Mouse (Mus musculus): ENCODE data around the gene Rap1b. TPM values are rescaled to one million over a fixed set of nuclear protein-coding genes. Genes with fewer than 3 reads are reported as not detected.
"Not testable (repeated sequence)": the region's sequence is repeated elsewhere in the genome, so short reads cannot be mapped to it uniquely, and the experiment has no call there.

Gene Rap1b
- total RNA-seq (2017) = 123 and 126 TPM in 2 replicates

DNA sequence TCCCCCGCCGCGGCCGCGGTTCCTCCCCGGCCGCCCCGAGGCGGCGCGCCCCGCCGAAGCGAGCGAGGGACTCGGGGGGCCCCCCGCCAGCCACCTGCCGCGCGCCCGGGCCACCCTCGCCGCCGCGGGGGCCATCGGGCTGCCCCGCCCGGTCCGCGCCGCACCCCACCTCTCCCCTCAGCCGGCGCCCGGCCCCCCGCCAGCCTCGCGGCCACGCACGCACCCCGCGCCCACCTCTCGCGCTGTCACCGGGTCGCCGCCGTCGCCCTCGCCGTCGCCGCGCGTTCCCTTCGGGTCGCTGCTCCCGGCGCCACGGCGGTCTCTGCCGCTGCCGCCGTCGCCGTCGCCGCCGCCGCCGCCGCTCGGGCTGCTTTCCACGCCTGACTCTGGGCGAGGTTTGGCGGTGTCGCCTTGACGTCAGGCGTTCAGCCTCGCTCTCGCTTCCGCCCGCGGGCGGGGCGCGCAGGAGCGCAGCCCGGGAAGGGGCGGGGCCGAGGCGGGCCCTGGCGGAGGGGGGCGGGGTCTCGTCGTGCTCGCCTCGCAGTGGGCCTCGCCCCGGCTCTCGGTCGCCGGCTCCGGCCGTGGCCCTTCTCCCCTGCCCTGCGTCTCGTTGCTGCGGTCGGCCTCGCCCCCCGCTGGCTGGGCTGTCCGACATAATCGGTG is at the start of gene Rap1b:
Gene Rap1b, minus strand, starts transcription at position 439 of the 663 bp plus-strand sequence.
- peak; percentile 59 to 84 for ATAC-seq (replicated peaks in 1 of 2; ENCODE audit: insufficient read depth in 1 of 2, low FRiP score in 2 of 2, low TSS enrichment in 1 of 2, low read depth in 1 of 2, poor library complexity in 2 of 2, severe bottlenecking in 2 of 2)

DNA sequence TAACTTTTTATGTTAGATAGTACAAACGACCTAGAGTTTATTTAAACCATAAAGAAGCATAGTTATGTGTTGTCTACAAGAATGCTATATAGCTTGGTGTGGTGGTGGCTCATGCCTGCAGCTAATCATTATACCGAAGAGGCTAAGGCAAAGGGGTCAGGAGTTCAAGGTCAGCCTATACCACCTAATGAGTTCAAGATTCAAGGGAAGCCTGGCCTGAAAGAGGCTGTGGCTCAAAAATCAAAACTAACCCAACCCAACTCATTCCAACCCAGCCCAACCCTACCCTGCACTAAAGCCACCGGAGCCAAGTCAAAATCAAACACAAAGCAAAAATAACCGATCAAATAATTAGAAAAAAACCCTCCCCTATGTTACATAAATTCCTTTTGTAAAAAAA is 49.4 kb upstream of the Rap1b start:
- no peak for ATAC-seq (replicated peaks in 1 of 2; ENCODE audit: insufficient read depth in 1 of 2, low FRiP score in 2 of 2, low TSS enrichment in 1 of 2, low read depth in 1 of 2, poor library complexity in 2 of 2, severe bottlenecking in 2 of 2)

DNA sequence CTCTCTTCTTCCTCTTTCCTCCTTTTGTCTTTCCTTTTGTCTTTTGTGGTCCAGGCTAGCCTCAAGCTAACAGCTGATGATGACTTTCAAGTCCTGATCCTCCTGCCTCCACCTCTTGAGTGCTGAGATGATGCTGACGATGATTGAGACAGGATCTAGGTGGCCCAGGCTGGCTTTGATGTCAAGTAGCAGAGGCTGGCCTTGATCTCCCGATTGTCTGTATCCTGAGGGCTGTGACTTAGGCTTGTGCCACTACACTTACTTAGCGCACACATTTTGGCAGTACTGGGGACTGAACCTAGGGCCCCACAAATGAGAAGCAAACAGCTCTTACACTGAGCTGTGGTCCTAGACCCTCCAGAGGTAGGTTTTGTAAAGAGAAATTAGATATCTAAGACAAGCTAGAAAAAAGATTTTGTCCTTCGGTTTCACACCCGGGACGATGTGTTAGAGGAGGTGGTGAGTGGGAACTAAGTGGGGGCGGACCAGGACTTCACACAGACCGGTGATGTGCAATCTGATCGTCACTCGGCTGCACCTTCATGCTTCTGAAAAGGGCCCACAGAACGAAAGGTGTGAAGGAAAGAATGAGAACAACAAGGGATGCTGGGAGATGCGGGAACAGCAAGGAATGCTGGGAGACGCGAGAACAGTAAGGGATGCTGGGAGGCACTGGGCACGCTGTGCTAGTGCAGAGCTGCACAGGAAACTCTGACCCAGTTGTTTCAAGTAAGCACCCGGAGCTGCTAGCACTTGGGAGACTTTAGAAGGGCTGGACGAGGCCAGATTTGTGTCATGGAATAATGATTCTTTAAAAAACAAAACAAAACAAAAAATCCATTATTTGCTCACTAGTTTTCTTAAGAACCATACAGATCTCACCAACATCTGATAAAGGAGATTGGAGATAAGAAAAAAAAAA is 48.5 kb upstream of the Rap1b start:
- ATAC-seq (replicated peaks in 1 of 2; ENCODE audit: insufficient read depth in 1 of 2, low FRiP score in 2 of 2, low TSS enrichment in 1 of 2, low read depth in 1 of 2, poor library complexity in 2 of 2, severe bottlenecking in 2 of 2) = no peak

DNA sequence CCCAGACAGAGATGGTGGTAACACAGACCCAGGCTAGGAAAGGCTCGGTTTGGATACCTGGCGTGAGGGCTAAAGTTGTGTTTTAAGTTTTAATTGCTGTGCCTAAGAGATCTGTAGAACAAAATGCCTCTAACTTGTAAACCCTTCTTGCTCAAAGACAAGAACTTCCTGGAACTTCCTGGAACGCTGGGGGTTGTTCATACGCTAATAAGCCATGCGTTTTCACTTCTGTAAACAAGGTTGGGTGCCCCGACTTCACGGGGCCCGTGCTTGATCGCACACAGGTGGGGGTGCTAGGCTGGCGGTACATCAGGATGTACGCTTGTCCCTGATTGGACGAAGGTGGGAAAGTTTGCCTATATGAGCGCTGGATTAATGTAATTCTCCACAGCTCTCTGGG is 47.3 kb upstream of the Rap1b start:
- ATAC-seq (replicated peaks in 1 of 2; ENCODE audit: insufficient read depth in 1 of 2, low FRiP score in 2 of 2, low TSS enrichment in 1 of 2, low read depth in 1 of 2, poor library complexity in 2 of 2, severe bottlenecking in 2 of 2) = not testable (repeated sequence)

DNA sequence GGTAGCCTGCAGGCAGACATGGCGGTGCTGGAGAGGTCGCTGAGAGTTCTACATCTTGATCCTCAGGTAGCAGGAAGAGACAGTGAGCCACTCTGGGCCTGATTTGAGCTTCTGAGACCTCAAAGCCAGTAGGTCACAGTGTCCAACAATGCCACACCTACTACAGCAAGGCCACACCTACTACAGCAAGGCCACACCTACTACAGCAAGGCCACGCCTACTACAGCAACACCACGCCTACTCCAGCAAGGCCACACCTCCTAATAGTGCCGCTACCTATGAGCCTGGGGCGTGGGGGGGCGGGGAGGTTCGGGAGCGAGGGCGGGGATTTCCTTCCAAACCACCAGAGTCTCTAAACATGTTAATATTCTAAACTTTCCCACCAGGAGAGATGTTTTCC is 45.5 kb upstream of the Rap1b start:
- ATAC-seq (replicated peaks in 1 of 2; ENCODE audit: insufficient read depth in 1 of 2, low FRiP score in 2 of 2, low TSS enrichment in 1 of 2, low read depth in 1 of 2, poor library complexity in 2 of 2, severe bottlenecking in 2 of 2) = no peak

DNA sequence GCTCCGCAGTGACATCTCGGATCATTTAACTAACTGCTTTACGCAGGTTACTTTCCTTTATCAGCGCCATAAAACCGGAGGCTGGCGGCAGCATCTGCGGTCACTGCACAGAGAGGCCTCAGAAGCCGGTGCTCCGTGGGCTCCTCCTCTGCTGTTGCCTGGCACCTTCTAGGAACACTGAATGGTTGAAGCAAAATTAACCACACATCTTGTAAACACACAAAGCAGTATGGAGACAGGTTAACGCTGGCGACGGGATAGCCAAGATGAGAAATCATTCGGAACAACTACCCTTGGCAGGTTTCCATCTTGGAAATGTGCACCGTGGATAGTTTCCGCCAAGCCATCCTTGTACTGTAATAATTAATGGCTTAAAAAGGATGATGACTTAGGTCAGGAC is 43.0 kb upstream of the Rap1b start:
- ATAC-seq (replicated peaks in 1 of 2; ENCODE audit: insufficient read depth in 1 of 2, low FRiP score in 2 of 2, low TSS enrichment in 1 of 2, low read depth in 1 of 2, poor library complexity in 2 of 2, severe bottlenecking in 2 of 2) = 0 out of 4 replicates have a peak, but pooled peaks of 1 of the 2 experiments have one; percentile 36

DNA sequence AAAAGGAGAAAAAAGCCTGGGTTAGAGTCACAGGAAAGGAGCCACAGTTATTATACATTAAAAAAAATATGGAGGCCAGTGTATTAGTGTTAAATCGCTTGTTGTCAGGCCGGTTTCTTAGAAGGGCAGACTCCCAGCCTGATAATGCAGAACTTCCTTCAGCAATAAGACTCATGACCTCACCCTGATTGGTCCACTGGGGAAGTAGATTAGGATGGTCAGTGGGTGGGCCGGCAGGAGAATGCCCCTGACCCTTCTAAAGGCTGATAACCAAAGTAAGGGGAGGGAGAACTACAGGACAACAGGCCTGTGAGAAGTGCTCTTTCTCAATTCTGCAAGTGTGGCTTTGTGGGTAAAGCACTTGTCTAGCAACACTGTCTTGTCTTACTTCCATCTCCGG is 39.5 kb upstream of the Rap1b start:
- 0 out of 4 replicates have a peak, but pooled peaks of 1 of the 2 experiments have one; percentile 27 for ATAC-seq (replicated peaks in 1 of 2; ENCODE audit: insufficient read depth in 1 of 2, low FRiP score in 2 of 2, low TSS enrichment in 1 of 2, low read depth in 1 of 2, poor library complexity in 2 of 2, severe bottlenecking in 2 of 2)

DNA sequence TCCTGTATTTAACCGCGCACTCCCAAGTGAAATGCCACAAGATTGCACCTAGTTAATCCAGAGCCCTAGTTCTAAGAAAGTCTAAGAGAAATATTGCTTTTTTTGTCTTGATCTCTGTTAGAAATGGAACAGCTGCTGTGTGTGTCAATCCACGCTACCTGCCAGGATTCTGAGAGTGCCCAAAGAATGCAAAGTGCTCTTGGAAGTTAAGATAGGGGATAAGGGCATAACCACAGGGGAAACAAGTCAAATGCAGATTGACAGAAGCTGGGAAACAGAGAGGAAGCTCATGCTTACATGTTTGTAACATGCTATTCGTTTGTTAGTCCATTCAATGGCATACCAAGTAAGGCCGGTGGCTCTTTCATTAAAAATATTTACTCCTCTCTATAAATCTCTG is 38.9 kb upstream of the Rap1b start:
- no peak for ATAC-seq (replicated peaks in 1 of 2; ENCODE audit: insufficient read depth in 1 of 2, low FRiP score in 2 of 2, low TSS enrichment in 1 of 2, low read depth in 1 of 2, poor library complexity in 2 of 2, severe bottlenecking in 2 of 2)

DNA sequence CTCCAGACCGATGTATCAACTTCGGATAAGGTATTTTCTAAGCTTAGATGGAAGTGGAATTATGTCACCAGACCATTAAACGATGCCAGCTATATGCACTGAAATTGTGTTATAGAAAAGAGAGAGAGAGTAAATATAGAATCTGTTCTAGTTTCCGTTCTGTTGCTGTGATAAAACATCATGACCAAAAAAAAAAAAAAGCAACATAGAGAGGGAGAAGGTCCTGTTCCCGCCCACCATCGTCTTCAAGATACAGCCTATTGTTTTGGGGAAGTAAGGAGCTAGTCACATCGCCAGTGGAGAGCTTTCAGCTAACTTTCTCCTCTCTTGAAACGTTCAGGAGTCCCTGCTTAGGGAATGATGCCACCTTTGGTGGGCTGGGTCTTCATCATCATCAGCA is 37.6 kb upstream of the Rap1b start:
- ATAC-seq (replicated peaks in 1 of 2; ENCODE audit: insufficient read depth in 1 of 2, low FRiP score in 2 of 2, low TSS enrichment in 1 of 2, low read depth in 1 of 2, poor library complexity in 2 of 2, severe bottlenecking in 2 of 2) = no peak

DNA sequence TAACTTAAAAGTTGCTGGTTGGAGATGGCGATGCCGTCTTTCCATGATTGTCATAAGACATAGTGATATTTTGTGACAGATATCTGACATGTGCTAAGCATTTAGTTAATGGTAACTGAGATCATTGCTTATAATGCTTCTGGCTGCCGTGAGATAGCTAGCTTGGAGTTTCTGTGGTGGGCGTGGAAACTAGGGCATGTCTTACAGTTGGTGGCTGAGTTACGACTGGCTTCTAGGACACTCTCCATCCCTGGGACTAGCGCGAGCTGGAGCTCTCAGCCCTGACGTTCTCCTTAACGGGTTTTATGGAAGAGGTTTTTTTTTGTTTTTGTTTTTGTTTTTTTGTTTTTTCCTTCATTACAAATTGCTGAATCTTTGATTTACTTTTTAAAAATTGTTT is 32.8 kb upstream of the Rap1b start:
- no peak for ATAC-seq (replicated peaks in 1 of 2; ENCODE audit: insufficient read depth in 1 of 2, low FRiP score in 2 of 2, low TSS enrichment in 1 of 2, low read depth in 1 of 2, poor library complexity in 2 of 2, severe bottlenecking in 2 of 2)

DNA sequence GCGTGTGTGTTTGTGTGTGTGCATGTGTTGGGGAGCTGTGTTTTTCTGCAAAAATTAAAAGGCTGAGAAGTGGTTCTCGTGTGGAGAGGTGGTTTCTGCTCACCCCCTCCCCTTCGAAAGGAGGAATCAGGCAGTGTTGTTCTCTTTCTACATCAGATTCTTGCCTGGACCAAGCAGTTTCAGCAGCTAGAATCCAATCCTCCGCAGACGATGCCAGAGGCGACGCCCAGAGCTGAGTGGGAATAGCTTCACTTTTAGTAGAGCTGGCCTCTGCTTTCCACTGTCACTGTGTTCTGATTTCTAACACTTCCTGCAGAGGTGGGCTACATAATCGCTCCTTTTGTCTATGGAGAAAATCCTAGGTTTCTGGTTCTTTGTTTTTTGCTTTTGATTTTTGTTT is 31.0 kb upstream of the Rap1b start:
- ATAC-seq (replicated peaks in 1 of 2; ENCODE audit: insufficient read depth in 1 of 2, low FRiP score in 2 of 2, low TSS enrichment in 1 of 2, low read depth in 1 of 2, poor library complexity in 2 of 2, severe bottlenecking in 2 of 2) = no peak

DNA sequence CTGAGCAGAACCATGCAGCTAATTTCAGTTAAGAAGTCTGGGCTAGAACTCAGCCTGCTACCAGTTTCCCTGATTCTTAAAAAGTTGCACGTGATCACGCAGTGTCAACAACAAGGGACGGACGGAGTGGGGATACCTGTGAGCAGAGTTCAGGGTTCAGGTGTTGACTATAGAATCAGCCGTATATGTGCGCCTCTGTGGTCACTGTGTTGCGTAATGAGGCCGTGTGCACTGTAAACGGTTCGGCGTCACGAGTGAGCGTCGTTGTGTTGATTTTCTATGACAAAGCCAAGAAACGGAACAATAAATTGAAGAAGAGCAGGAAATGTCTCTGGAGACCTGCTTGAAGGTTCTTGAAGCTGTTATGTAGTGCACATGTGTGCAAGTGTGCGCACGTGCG is 30.6 kb upstream of the Rap1b start:
- ATAC-seq (replicated peaks in 1 of 2; ENCODE audit: insufficient read depth in 1 of 2, low FRiP score in 2 of 2, low TSS enrichment in 1 of 2, low read depth in 1 of 2, poor library complexity in 2 of 2, severe bottlenecking in 2 of 2) = peak in 1 of 2 experiments; percentile 39; a peak in 1 of 4 replicates

DNA sequence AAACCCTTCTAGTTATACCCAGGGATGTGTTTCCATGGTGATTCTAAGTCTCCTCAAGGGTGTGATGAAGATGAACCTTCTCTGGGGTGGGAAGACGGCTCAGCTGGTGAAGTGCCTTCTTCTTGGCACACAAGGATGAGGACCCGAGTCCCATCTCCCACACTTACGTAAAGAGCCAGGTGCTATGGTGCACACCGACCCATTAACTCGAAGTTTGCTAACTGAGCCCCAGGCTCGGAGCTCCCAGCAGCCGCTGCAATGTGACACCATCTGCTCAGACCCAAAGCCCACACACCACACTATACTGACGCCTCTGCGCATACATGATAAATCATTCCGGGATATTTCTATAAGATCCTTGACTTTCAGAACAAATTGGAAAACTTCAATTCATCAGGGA is 29.1 kb upstream of the Rap1b start:
- ATAC-seq (replicated peaks in 1 of 2; ENCODE audit: insufficient read depth in 1 of 2, low FRiP score in 2 of 2, low TSS enrichment in 1 of 2, low read depth in 1 of 2, poor library complexity in 2 of 2, severe bottlenecking in 2 of 2) = no peak

DNA sequence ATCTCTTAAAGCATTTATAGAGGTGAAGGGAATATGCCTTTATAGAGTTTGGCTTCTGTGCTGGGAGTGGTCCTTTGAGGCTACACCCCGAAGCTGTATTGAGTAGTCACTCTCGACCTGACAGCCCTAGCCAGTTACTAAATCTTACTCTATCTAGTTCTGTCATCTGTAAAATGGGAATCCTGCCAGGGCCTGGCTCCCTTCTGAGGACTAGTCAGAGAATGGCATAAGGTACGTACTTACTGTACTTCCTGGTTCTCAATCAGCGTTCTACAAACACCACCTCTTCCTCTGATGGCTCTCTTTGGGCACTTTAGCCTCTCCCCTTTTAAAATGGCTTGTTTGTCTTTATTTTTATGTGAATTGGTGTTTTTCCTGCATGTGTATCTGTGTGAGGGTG is 28.1 kb upstream of the Rap1b start:
- ATAC-seq (replicated peaks in 1 of 2; ENCODE audit: insufficient read depth in 1 of 2, low FRiP score in 2 of 2, low TSS enrichment in 1 of 2, low read depth in 1 of 2, poor library complexity in 2 of 2, severe bottlenecking in 2 of 2) = peak; percentile 52 to 53; a peak in 3 of 4 replicates

DNA sequence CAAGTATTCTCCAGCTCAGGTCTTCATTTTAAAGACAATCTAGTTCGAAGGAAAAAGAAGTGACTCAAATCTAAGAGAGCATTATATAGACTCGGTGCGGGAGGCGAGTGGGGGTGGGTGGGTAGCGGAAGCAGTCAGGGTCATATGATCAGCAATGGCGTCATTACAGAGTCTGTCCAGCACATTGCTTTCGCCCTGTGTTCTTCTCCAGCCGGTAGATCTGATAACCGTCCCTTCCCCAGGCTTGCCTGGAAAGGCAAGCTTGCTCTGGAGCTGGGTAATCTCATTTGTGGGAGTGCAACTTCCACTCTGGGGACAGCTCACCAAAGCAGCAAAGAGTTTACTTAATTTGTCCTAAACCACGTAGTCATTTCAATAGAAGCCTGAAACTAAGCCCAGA is 26.6 kb upstream of the Rap1b start:
- ATAC-seq (replicated peaks in 1 of 2; ENCODE audit: insufficient read depth in 1 of 2, low FRiP score in 2 of 2, low TSS enrichment in 1 of 2, low read depth in 1 of 2, poor library complexity in 2 of 2, severe bottlenecking in 2 of 2) = no peak

DNA sequence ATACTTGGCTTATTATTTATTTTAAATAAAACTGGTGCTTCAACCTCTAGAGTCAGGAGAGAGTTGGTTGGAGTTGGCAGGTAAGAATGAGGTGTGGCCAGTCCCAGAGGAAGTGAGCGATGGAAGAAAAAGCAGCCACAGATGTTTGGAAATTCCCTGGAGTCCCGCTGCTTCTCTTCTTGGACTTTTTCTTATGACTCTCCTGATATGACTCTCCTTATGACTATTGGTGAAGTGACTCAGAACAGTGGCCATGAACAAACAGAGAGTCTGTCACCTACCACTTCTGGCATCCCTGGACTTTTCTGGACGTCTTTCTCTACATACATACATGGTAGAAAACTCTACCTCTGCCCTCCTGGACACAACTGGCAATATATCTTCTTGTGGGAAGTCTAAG is 21.5 kb upstream of the Rap1b start:
- ATAC-seq (replicated peaks in 1 of 2; ENCODE audit: insufficient read depth in 1 of 2, low FRiP score in 2 of 2, low TSS enrichment in 1 of 2, low read depth in 1 of 2, poor library complexity in 2 of 2, severe bottlenecking in 2 of 2) = no peak

DNA sequence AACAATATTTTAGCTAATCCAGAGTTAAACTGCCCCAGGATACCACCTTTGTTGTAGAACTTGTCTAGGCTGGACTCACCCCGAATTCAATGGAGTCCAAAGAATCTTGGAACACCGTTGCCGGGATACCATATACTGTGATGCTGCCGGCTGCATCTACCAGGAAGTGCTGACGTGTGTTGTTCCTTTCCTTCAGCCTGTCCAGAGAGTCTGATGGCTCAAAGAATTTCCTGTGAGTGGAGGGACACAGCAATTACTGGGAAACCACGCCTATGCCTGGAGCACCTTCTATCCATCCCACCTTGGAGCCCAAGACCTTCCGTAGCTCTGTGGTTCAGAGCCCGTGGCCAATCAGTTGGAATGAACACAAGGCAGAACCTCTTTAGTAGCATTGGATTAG is 20.8 kb upstream of the Rap1b start:
- no peak for ATAC-seq (replicated peaks in 1 of 2; ENCODE audit: insufficient read depth in 1 of 2, low FRiP score in 2 of 2, low TSS enrichment in 1 of 2, low read depth in 1 of 2, poor library complexity in 2 of 2, severe bottlenecking in 2 of 2)

DNA sequence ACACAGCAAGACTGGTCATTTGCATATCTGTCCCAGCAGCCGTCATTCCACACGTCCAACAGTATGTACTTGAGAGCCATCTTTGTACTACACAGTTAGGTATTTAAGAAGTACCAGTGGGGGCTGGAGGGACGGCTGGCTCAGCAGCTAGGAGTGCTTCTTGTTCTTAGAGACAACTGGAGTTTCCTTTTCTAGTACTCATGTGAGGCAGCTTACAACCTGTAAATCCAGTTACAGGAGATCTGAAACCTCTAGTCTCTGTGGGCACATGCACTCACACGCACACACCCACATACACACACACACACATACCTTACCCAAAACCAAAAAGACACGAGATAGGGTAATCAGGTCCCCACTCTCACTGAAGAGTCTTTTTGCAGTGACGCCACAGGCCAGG is 18.9 kb upstream of the Rap1b start:
- ATAC-seq (replicated peaks in 1 of 2; ENCODE audit: insufficient read depth in 1 of 2, low FRiP score in 2 of 2, low TSS enrichment in 1 of 2, low read depth in 1 of 2, poor library complexity in 2 of 2, severe bottlenecking in 2 of 2) = no peak
